Mouse (Mus musculus) CD4-positive, CD25-positive, alpha-beta regulatory T cell, adult 9 weeks (primary cell): Measurements from ENCODE around the gene Grk3. TPM values are rescaled to one million over a fixed set of nuclear protein-coding genes. Genes with fewer than 3 reads are reported as not detected.

Source experiments
- polyA plus RNA-seq: library from polyadenylated mRNA; unstranded; fragments of 100-300 nt; shearing (Covaris generic); gene quantifications from one replicate; pipeline ENCODE4 v1.2.1, GENCODE M21; 2017

The Grk3 gene
- polyA plus RNA-seq: 0.12 TPM

GRCm38 (mm10) chr5:113015236-113016061 lies at the start of gene Grk3:
TSS of gene Grk3 (minus strand) at chr5:113015791.

GRCm38 (mm10) chr5:112895674-112896654 lies 119.6 kb downstream of the Grk3 start, which contains the start of gene Myo18b:
TSS of gene Myo18b (minus strand) at chr5:112896362.

Other genes with a start within 250 kb of the Grk3 start
- not detected for gene Myo18b, start 119.4 kb downstream of the Grk3 start, polyA plus RNA-seq
- gene Crybb2, start 54.3 kb upstream of the Grk3 start, polyA plus RNA-seq: not detected
- not detected for gene Crybb3, start 65.8 kb upstream of the Grk3 start, polyA plus RNA-seq
- 4.6 TPM for gene 2900026A02Rik, start 205.4 kb upstream of the Grk3 start, polyA plus RNA-seq
- not detected for gene Tmem211, start 211.1 kb upstream of the Grk3 start, polyA plus RNA-seq